Mouse (Mus musculus) stomach, postnatal 0 days (tissue): ENCODE results near the gene Amhr2. TPM values are rescaled to one million over a fixed set of nuclear protein-coding genes. Genes with fewer than 3 reads are reported as not detected.
A peak's percentile ranks its signal among the peaks of the same experiment; 100 is the strongest.

Experiments used
- ATAC-seq: fragments of 200-750 bp; cut with Nextera tagmentation; 2 replicates; pipeline ENCODE4 v1.8.0; 2017; ENCODE audit not compliant: low FRiP score, low TSS enrichment
- DNase-seq: peaks from one replicate; pipeline ENCODE4 v3.0.0-alpha.2; 2016; ENCODE audit warnings: low spot score
- H3K27ac ChIP-seq: fragments of 300-500 bp; sonication (generic); replicated peaks from 2 replicates; pipeline ENCODE4 v1.5.1; 2014; ENCODE audit warnings: mild to moderate bottlenecking, control low read depth
- H3K27me3 ChIP-seq: fragments of 300-500 bp; sonication (generic); 2 replicates; pipeline ENCODE4 v1.6.1; 2014; ENCODE audit warnings: low read length; ENCODE audit not compliant: control insufficient read depth, insufficient read depth
- H3K36me3 ChIP-seq: fragments of 300-500 bp; sonication (generic); 2 replicates; pipeline ENCODE4 v1.6.1; 2014; ENCODE audit warnings: low read length, mixed read lengths; ENCODE audit not compliant: control insufficient read depth, insufficient read depth
- H3K4me1 ChIP-seq: fragments of 300-500 bp; sonication (generic); replicated peaks from 2 replicates; pipeline ENCODE4 v1.6.1; 2014; ENCODE audit warnings: antibody characterized with exemption; ENCODE audit not compliant: control insufficient read depth, insufficient read depth
- H3K4me2 ChIP-seq: fragments of 300-500 bp; sonication (generic); replicated peaks from 2 replicates; pipeline ENCODE4 v1.6.1; 2014; ENCODE audit warnings: low read depth, mild to moderate bottlenecking, control low read depth, moderate library complexity
- H3K4me3 ChIP-seq: fragments of 300-500 bp; sonication (generic); 2 replicates; pipeline ENCODE4 v1.5.1; 2014; ENCODE audit warnings: low read depth, low read length, control low read depth
- H3K9ac ChIP-seq: fragments of 300-500 bp; sonication (generic); 2 replicates; pipeline ENCODE4 v1.6.1; 2014; ENCODE audit warnings: mild to moderate bottlenecking, low read length, control low read depth, mixed read lengths
- H3K9me3 ChIP-seq: fragments of 300-500 bp; sonication (generic); 2 replicates; pipeline ENCODE4 v1.6.1; 2016; ENCODE audit warnings: low read length; ENCODE audit not compliant: control insufficient read depth
- CTCF ChIP-seq: IDR thresholded peaks from 2 replicates; pipeline ENCODE4 v1.5.1; 2016; ENCODE audit warnings: antibody characterized with exemption, low read depth, mild to moderate bottlenecking, moderate library complexity
- EP300 ChIP-seq: optimal IDR thresholded peaks from 2 replicates; pipeline ENCODE3; 2016; ENCODE audit warnings: antibody characterized with exemption
- WGBS: fragments of 180-500 bp; shearing (Covaris S2); extraction: QIAGEN DNeasy Blood & Tissue Kit; methylation state at CpG from one replicate; pipeline ENCODE4 v1.1.7; 2014; 5-methylcytosine and 5-hydroxymethylcytosine counted together
- polyA plus RNA-seq: library from polyadenylated mRNA; unstranded; fragments of >200 nt; fragmentation: Nextera tagmentation; extraction: Ambion mirVana; gene quantifications from 2 replicates; pipeline ENCODE4 v1.2.1, GENCODE M21; 2015

Gene Amhr2
- polyA plus RNA-seq, result 0.42 and 0.80 TPM in 2 replicates

DNA sequence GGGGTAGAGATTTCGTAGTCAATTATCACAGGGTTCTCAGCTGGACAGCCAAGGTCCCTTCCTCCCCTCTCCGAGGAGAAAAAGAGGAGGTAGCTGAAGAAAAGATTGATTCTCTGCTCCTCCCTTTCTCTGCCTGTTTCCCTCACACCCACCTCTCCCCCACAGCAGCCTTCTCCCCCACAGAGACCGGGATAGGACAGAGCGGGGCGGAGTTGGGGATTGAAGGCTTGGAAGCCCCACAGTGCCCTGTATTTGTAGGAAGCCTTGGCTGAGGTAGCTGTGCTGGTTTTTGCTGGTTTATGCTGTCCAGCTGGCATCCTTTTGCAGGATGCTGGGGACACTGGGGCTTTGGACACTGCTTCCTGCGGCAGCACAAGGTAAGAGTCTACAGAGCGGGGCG lies at the start of gene Amhr2:
Amhr2 (plus strand) TSS at position 222 of the 400 bp plus-strand sequence.
- WGBS, result 59% methylated on average over 8 of the region's 8 CpGs
- H3K4me1 ChIP-seq, result no peaks in the 10 kb centered on the region
- no peaks in the 10 kb centered on the region for H3K36me3 ChIP-seq
- ATAC-seq (no peak), DNase-seq (no peak)
- no peaks in the 10 kb centered on the region for H3K27me3 ChIP-seq
- no peak within 1 kb of the TSS for H3K9ac ChIP-seq
- H3K4me3 ChIP-seq, result no peak within 1 kb of the TSS
- H3K27ac ChIP-seq, result no peak within 1 kb of the TSS
- H3K4me2 ChIP-seq, result no peak within 1 kb of the TSS
- H3K9me3 ChIP-seq, result no peaks in the 10 kb centered on the region
- TF ChIP-seq EP300 (no peak), CTCF (no peak)

DNA sequence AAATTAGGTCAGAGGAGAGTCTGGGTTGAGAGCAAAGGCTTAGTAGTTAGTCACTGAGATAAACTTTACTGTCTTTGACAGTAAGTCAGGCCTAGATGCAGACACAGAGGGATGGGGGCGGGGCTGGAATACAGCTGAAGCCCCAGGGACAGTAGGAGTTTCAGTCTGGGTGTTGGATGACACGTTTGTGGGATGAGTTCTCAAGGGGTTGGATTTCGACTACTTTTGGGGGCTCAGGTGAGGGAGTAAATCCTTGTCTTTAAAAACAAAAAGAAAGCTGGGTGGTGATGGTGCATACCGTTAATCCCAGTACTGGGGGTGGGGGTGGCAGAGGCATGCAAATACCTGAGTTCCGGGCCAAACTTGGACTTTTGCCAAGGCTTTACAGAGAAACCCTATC lies 46.5 kb upstream of the Amhr2 start:
- no peak overlapping the region for H3K9ac ChIP-seq
- H3K36me3 ChIP-seq, result no peaks in the 10 kb centered on the region
- 32% methylated on average over 5 of the region's 5 CpGs for WGBS

DNA sequence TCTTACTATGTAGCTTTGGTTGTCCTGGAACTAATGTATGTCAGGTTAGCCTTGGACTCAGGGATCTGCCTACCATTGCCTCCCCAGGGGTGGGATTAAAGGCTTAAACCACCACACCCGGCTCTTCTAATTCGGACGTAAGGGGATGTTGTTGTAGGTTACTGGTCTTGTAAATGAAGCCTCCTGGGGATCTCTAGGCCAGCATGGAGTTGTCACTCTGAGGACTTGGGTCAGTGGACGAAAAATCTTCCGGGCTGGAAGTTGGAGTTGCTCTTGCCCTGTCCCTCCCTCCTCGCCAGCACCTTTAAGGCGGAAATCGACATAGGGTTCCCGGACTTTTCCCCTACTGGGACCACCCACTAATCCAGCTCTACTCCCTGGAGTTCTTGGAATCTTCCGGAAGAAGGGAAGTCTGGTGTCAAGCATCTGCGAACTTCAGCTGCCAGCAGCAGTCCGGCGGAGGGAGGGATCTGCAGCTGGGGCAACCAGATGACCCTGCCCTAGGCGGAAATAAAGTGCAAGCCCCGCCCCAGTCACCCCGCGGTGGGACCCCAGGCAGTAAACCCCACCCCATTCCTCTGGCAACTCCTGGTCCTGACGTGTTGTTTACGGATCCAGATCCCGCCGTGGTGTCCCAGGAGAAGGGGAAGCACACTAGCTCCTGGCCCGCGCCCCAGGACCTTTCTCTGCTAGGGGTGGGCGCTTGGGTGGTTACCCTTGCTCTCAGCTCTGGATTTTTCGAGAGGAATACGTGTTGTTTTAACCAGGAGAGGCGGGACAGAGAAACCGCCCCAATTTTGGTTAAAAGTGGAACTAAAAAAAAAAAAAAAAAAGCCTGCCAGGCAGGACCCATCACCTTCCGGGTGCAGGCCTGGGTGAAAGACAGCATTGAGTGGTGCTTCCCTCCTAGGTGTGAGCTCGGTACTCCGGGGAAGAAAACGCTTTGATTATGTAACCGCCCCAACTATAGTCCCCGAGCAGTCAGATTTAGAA lies 45.6 kb upstream of the Amhr2 start:
- no peaks in the 10 kb centered on the region for H3K36me3 ChIP-seq
- H3K4me3 ChIP-seq, result peak overlapping the region; percentile 31
- H3K27me3 ChIP-seq, result no peaks in the 10 kb centered on the region
- peak; percentile 86 for ATAC-seq
- peak overlapping the region; percentile 63 for H3K4me2 ChIP-seq
- no peaks in the 10 kb centered on the region for H3K4me1 ChIP-seq
- peak overlapping the region; percentile 94 for H3K27ac ChIP-seq
- WGBS, result 1% methylated on average over 34 of the region's 34 CpGs
- TF ChIP-seq EP300 (peak; percentile 22), CTCF (no peak)
- peak; percentile 92 for DNase-seq
- H3K9me3 ChIP-seq, result no peaks in the 10 kb centered on the region
- peak overlapping the region; percentile 66 for H3K9ac ChIP-seq

More for the DNA sequence above, 46.5 kb upstream of the Amhr2 start:
- ATAC-seq (no peak), DNase-seq (no peak)
- H3K4me3 ChIP-seq, result no peak overlapping the region
- H3K4me1 ChIP-seq, result no peaks in the 10 kb centered on the region
- H3K27me3 ChIP-seq, result no peaks in the 10 kb centered on the region
- H3K27ac ChIP-seq, result peak overlapping the region; percentile 94
- H3K4me2 ChIP-seq, result peak overlapping the region; percentile 63
- TF ChIP-seq CTCF (no peak), EP300 (no peak)
- no peaks in the 10 kb centered on the region for H3K9me3 ChIP-seq

DNA sequence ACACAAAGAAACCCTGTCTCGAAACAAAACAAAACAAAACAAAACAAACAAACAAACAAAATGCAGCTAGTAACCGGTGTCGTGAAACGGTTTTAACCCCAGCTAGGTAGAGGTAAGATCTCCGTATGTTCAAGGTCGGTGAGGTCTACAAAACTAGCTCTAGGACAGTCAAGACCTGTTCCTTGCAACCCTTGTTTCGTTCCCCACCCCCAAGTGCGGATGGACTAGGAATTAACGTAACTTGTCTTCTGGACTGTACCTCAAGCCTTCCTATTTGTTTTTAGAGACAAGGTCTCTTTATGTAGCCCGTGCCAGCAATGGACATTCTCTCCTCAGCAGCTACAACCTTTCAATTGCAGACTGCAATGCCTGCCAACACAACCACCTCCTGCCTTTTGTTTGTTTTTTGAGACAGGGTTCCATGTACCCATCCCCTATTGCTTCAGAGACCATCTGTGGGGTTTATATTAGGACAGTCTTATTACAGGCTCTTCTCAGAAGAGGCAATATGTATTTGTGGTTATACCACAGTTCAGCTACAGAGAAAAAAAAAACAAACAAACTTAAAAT lies 44.6 kb upstream of the Amhr2 start:
- H3K4me3 ChIP-seq, result no peak overlapping the region
- DNase-seq (no peak), ATAC-seq (no peak)
- peak overlapping the region; percentile 94 for H3K27ac ChIP-seq
- no peak for TF ChIP-seq EP300
- no peak for TF ChIP-seq CTCF
- 79% methylated on average over 10 of the region's 10 CpGs for WGBS
- H3K9me3 ChIP-seq, result no peaks in the 10 kb centered on the region
- no peak overlapping the region for H3K9ac ChIP-seq
- H3K4me1 ChIP-seq, result no peaks in the 10 kb centered on the region
- no peaks in the 10 kb centered on the region for H3K27me3 ChIP-seq
- H3K36me3 ChIP-seq, result no peaks in the 10 kb centered on the region
- H3K4me2 ChIP-seq, result no peak overlapping the region

DNA sequence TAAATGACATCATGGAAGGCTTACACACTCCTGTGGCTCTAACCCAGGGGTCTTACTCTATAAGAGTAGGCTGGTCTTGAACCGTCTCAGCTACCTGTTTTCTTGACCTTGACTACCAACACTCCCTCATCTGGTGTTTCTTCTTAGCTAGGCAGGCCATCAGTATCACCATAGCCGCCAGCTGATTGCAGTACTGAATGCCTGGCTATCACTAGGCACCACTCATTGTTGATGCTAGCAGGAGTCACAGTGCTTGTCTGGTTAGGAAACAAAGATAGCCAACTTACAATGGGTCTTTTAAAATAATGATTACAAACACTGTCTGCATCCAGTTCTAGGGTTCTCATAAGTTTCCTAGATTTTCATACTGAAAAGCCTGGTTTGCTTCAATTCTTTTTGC lies 43.9 kb upstream of the Amhr2 start:
- 69% methylated on average over 2 of the region's 2 CpGs for WGBS
- no peak for ATAC-seq

More for the DNA sequence above, 43.9 kb upstream of the Amhr2 start:
- Histone ChIP-seq H3K9me3 (no peaks in the 10 kb centered on the region), H3K36me3 (no peaks in the 10 kb centered on the region), H3K27ac (no peak overlapping the region), H3K4me2 (no peak overlapping the region), H3K4me3 (no peak overlapping the region), H3K4me1 (no peaks in the 10 kb centered on the region), H3K9ac (no peak overlapping the region), H3K27me3 (no peaks in the 10 kb centered on the region)
- TF ChIP-seq EP300 (no peak), CTCF (no peak)
- no peak for DNase-seq
